15 mouse cellular contexts compared by ENCODE assay signal in genomic region chr2:72415416-72415815, GRCm38 (mm10).
DNase-seq lines count a peak whose midpoint lies in the region; ATAC-seq and TF ChIP-seq lines count a peak whose summit lies in the region.
"Had no signal": no experiment of that assay in that cellular context is flagged by ENCODE, and none has a peak within 500 bp of the region (broad histone marks: within the 10 kb centered on the region; RNA-seq: fewer than 3 reads in every experiment).

No protein-coding gene starts in this region.

- H3K36me3 ChIP-seq in intestine, postnatal 0 days (ENCODE audit: control insufficient read depth, insufficient read depth) = peaks cover 20% of the 10 kb centered on the region
- H3K36me3 ChIP-seq in intestine, embryonic 15.5 days = no peaks in the 10 kb centered on the region
- no peaks in the 10 kb centered on the region for H3K36me3 ChIP-seq in spleen, adult 2 months (ENCODE audit: control insufficient read depth, insufficient read depth, low read length)
- H3K36me3 ChIP-seq: forebrain, embryonic 12.5 days had no signal

- no peaks in the 10 kb centered on the region for H3K9me3 ChIP-seq in intestine, postnatal 0 days (ENCODE audit: control insufficient read depth)
- no peaks in the 10 kb centered on the region for H3K9me3 ChIP-seq in intestine, embryonic 15.5 days
- H3K9me3 ChIP-seq: forebrain, embryonic 12.5 days; limb, embryonic 13.5 days had no signal

- TF ChIP-seq CTCF in intestine, postnatal 0 days (IDR thresholded peaks at IDR 0.05; ENCODE audit: low read depth) = peak; percentile 50
- peak; percentile 5; the same call in 1 of the 2 replicates for TF ChIP-seq CTCF in spleen, adult 2 months (IDR thresholded peaks at IDR 0.05; ENCODE audit: extremely low read depth, insufficient read depth, insufficient read length, insufficient replicate concordance)
- TF ChIP-seq CTCF in bone marrow, adult 2 months (IDR thresholded peaks at IDR 0.05; ENCODE audit: control insufficient read depth, insufficient read depth, low read length) = peak; percentile 25; the same call in 1 of the 2 replicates

- ATAC-seq in intestine, postnatal 0 days = no peak
- no peak for ATAC-seq in intestine, embryonic 15.5 days
- ATAC-seq: hindbrain, embryonic 16.5 days had no signal

- no peaks in the 10 kb centered on the region for H3K4me1 ChIP-seq in intestine, postnatal 0 days (replicated peaks; ENCODE audit: control insufficient read depth, insufficient read depth, low read length)
- no peaks in the 10 kb centered on the region for H3K4me1 ChIP-seq in intestine, embryonic 15.5 days (replicated peaks)
- no peaks in the 10 kb centered on the region for H3K4me1 ChIP-seq in spleen, adult 2 months (ENCODE audit: control insufficient read depth, insufficient read depth, insufficient read length)
- H3K4me1 ChIP-seq in bone marrow, adult 2 months (ENCODE audit: control insufficient read depth, insufficient read depth, low read length) = no peaks in the 10 kb centered on the region
- H3K4me1 ChIP-seq: forebrain, embryonic 12.5 days had no signal

- 82% methylated on average over 5 of the region's 5 CpGs for WGBS in intestine, postnatal 0 days
- WGBS in intestine, embryonic 15.5 days = 84% methylated on average over 5 of the region's 5 CpGs
- 90% methylated on average over 5 of the region's 5 CpGs for WGBS in spleen, adult 2 months
- WGBS in bone marrow, adult 2 months = 91% methylated on average over 5 of the region's 5 CpGs

- no peak for TF ChIP-seq POLR2A in spleen, adult 2 months (IDR thresholded peaks at IDR 0.05; ENCODE audit: low read depth, low read length)
- no peak for TF ChIP-seq POLR2A in bone marrow, adult 2 months (IDR thresholded peaks at IDR 0.05; ENCODE audit: borderline replicate concordance, control insufficient read depth, low read depth, low read length)

- H3K27ac ChIP-seq in intestine, postnatal 0 days (ENCODE audit: low read depth, low read length) = no peak overlapping the region
- H3K27ac ChIP-seq in intestine, embryonic 15.5 days = no peak overlapping the region; the same call in 1 of the 2 replicates
- H3K27ac ChIP-seq in spleen, adult 2 months (ENCODE audit: insufficient read depth, low read length) = no peak overlapping the region
- no peak overlapping the region for H3K27ac ChIP-seq in bone marrow, adult 2 months (ENCODE audit: control insufficient read depth, insufficient read depth, low read depth, low read length, poor library complexity)
- H3K27ac ChIP-seq: forebrain, embryonic 12.5 days; limb, embryonic 13.5 days had no signal

- no peak overlapping the region for H3K4me3 ChIP-seq in intestine, postnatal 0 days (ENCODE audit: low read depth, low read length)
- no peak overlapping the region for H3K4me3 ChIP-seq in intestine, embryonic 15.5 days (replicated peaks)
- no peak overlapping the region for H3K4me3 ChIP-seq in spleen, adult 2 months (ENCODE audit: extremely low read depth, insufficient read depth, insufficient read length)
- no peak overlapping the region for H3K4me3 ChIP-seq in bone marrow, adult 2 months (replicated peaks; ENCODE audit: control insufficient read depth, low read depth, low read length)
- H3K4me3 ChIP-seq: forebrain, embryonic 12.5 days; limb, embryonic 13.5 days had no signal

- DNase-seq in spleen, adult 2 months (ENCODE audit: low read depth in 1 of 2, low spot score in 2 of 2) = no peak
- no peak for DNase-seq in spleen, postnatal 4 days (ENCODE audit: low spot score in 2 of 2)
- peak; percentile 66 to 69 for DNase-seq in thymus, postnatal 36 days
- no peak for DNase-seq in frontal cortex, postnatal 36 days (ENCODE audit: low spot score in 2 of 2)
- DNase-seq in urinary bladder, postnatal 10 days (ENCODE audit: low spot score) = no peak
- DNase-seq: cerebellum, adult 9-11 months; gastrocnemius, postnatal 36 days; kidney, postnatal 14 days; layer of hippocampus, postnatal 36 days had no signal

- H3K9ac ChIP-seq in intestine, postnatal 0 days (ENCODE audit: low read depth, low read length) = no peak overlapping the region
- no peak overlapping the region for H3K9ac ChIP-seq in intestine, embryonic 15.5 days
- H3K9ac ChIP-seq: forebrain, embryonic 12.5 days; limb, embryonic 13.5 days had no signal

- no peak overlapping the region for H3K4me2 ChIP-seq in intestine, postnatal 0 days (replicated peaks; ENCODE audit: low read depth)
- no peak overlapping the region for H3K4me2 ChIP-seq in intestine, embryonic 15.5 days (replicated peaks)
- H3K4me2 ChIP-seq: forebrain, embryonic 12.5 days; limb, embryonic 13.5 days had no signal

- no peaks in the 10 kb centered on the region for H3K27me3 ChIP-seq in intestine, postnatal 0 days (replicated peaks; ENCODE audit: control insufficient read depth, insufficient read depth, low read length)
- H3K27me3 ChIP-seq in intestine, embryonic 15.5 days (replicated peaks) = no peaks in the 10 kb centered on the region
- H3K27me3 ChIP-seq in spleen, adult 2 months (ENCODE audit: control insufficient read depth, insufficient read depth, low read length) = no peaks in the 10 kb centered on the region
- H3K27me3 ChIP-seq: limb, embryonic 13.5 days had no signal

Comparison
In these comparisons a context has a peak if more than half of its experiments do, and no peak if none do; other contexts are left out.
1. DNase-seq: peak in thymus, postnatal 36 days (2 of 2); none in spleen, adult 2 months (0 of 2), spleen, postnatal 4 days (0 of 2), frontal cortex, postnatal 36 days (0 of 2) and urinary bladder, postnatal 10 days (single experiment).
2. Peak in every context shown above with its lines, with median percentiles within 50 percentile points of each other: CTCF ChIP-seq.